Mouse (Mus musculus) heart, embryonic 16.5 days (tissue): ENCODE results near the gene Scamp1. TPM values are rescaled to one million over a fixed set of nuclear protein-coding genes. Genes with fewer than 3 reads are reported as not detected.

ENCODE experiments used
- ATAC-seq: fragments of 200-750 bp; cut with Nextera tagmentation; replicated peaks from 2 replicates; pipeline ENCODE4 v1.8.0; 2017; ENCODE audit warnings: moderate number of reproducible peaks; ENCODE audit not compliant: insufficient read depth, low FRiP score; ENCODE audit errors: extremely low read depth
- H3K27ac ChIP-seq: fragments of 300-500 bp; sonication (generic); 2 replicates; pipeline ENCODE4 v1.5.1; 2014; ENCODE audit warnings: mild to moderate bottlenecking, low read length, control low read depth, moderate library complexity
- H3K27me3 ChIP-seq: fragments of 300-500 bp; sonication (generic); 2 replicates; pipeline ENCODE4 v1.6.1; 2014; ENCODE audit warnings: low read length, mixed read lengths; ENCODE audit not compliant: control insufficient read depth, insufficient read depth
- H3K36me3 ChIP-seq: fragments of 300-500 bp; sonication (generic); 2 replicates; pipeline ENCODE4 v1.6.1; 2014; ENCODE audit not compliant: control insufficient read depth, insufficient read depth
- H3K4me1 ChIP-seq: fragments of 300-500 bp; sonication (generic); 2 replicates; pipeline ENCODE4 v1.6.1; 2014; ENCODE audit warnings: low read length, mixed read lengths; ENCODE audit not compliant: control insufficient read depth, insufficient read depth
- H3K4me2 ChIP-seq: fragments of 300-500 bp; sonication (generic); 2 replicates; pipeline ENCODE4 v1.6.1; 2014; ENCODE audit warnings: low read depth, mild to moderate bottlenecking, control low read depth, low read length
- H3K4me3 ChIP-seq: fragments of 300-500 bp; sonication (generic); 2 replicates; pipeline ENCODE4 v1.5.1; 2014; ENCODE audit warnings: mild to moderate bottlenecking, control low read depth, low read length
- H3K9ac ChIP-seq: fragments of 300-500 bp; sonication (generic); 2 replicates; pipeline ENCODE4 v1.6.1; 2014; ENCODE audit warnings: low read length, control low read depth
- H3K9me3 ChIP-seq: fragments of 300-500 bp; sonication (generic); replicated peaks from 2 replicates; pipeline ENCODE4 v1.6.1; 2016; ENCODE audit warnings: low read length; ENCODE audit not compliant: control insufficient read depth
- WGBS: fragments of 180-500 bp; shearing (Covaris S2); extraction: QIAGEN DNeasy Blood & Tissue Kit; methylation state at CpG from one replicate; pipeline ENCODE4 v1.1.7; 2014; 5-methylcytosine and 5-hydroxymethylcytosine counted together
- polyA plus RNA-seq: library from polyadenylated mRNA; unstranded; fragments of >200 nt; fragmentation: Nextera tagmentation; extraction: Ambion mirVana; gene quantifications from 2 replicates; pipeline ENCODE4 v1.2.1, GENCODE M21; 2015

Scamp1 gene
- polyA plus RNA-seq, 1 experiment from 2014 or later, result 25.9 TPM

GRCm38 (mm10) chr13:94180477-94181420 lies 104.9 kb downstream of the Scamp1 start:
- no peak overlapping the region for H3K4me3 ChIP-seq
- no peaks in the 10 kb centered on the region for H3K36me3 ChIP-seq
- H3K9me3 ChIP-seq, result no peaks in the 10 kb centered on the region
- whole genome bisulfite sequencing, result 81% methylated on average over 5 of the region's 5 CpGs
- peaks cover 15% of the 10 kb centered on the region for H3K4me1 ChIP-seq
- no peak overlapping the region for H3K4me2 ChIP-seq
- no peak overlapping the region for H3K9ac ChIP-seq
- H3K27me3 ChIP-seq, result no peaks in the 10 kb centered on the region
- ATAC-seq, result no peak
- no peak overlapping the region for H3K27ac ChIP-seq

DNA sequence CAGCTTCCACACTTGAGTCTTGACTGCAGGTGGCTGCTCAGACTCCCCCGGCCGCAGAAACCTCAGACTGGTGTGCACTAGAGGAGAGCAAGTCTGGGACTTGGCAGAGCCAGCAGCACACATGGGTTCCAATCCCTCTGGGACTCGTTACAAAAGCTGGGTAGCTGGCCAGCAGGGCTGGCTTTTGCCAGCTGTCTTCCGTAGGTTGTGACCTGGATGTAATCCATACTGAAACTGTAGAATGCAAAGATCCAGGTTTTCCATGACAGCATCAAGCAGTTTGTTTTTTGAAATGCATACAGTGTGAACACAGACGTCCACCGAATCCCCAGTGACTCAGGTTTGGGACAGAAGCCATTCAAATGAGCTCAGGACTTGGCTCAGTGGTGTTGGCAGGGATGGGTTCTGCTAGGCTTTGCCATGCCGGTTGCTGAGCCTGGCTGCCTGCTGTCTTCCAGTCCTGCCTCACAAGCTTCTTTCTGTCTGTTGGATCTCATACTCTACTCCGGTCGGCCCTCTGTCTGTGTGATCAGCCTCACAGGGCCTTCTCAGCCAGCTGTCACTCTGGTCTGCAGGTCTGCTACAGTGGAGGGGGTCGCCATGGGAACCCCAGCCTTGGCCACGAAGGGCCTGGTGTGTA lies 107.1 kb downstream of the Scamp1 start:
- Histone ChIP-seq H3K27ac (peak overlapping the region; percentile 66), H3K9ac (no peak overlapping the region), H3K4me3 (no peak overlapping the region), H3K9me3 (no peaks in the 10 kb centered on the region), H3K4me1 (peaks cover 18% of the 10 kb centered on the region), H3K27me3 (no peaks in the 10 kb centered on the region), H3K4me2 (no peak overlapping the region), H3K36me3 (no peaks in the 10 kb centered on the region)
- 57% methylated on average over 11 of the region's 11 CpGs for WGBS
- ATAC-seq, result no peak; the same call in 1 of the 2 replicates

DNA sequence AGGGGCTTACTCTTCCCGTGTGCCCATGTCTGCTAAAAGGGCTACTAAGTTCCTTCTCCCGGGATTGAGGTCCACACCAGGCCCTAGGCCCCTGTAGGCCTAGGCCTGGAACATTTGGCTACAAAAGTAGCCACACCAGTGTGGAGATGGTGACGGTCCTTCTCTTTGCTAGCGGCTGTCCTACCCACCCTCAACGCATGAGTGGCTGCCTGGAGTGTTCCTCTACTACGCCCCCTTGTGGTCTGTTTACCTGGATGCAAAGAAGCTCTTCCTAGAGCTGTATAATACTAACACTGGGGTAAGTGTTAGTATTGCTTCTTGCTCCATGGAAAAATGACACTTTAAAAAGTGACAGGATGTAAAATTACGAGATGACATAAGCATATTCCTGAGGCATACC lies 108.5 kb downstream of the Scamp1 start:
- peak overlapping the region; percentile 34; the same call in 1 of the 2 replicates for H3K4me2 ChIP-seq
- H3K27ac ChIP-seq, result no peak overlapping the region; the same call in 1 of the 2 replicates
- H3K9me3 ChIP-seq, result no peaks in the 10 kb centered on the region
- peak overlapping the region; percentile 26; the same call in 1 of the 2 replicates for H3K4me3 ChIP-seq
- no peak for ATAC-seq
- 48% methylated on average over 7 of the region's 7 CpGs for WGBS
- no peaks in the 10 kb centered on the region for H3K27me3 ChIP-seq
- H3K4me1 ChIP-seq, result peaks cover 31% of the 10 kb centered on the region
- H3K9ac ChIP-seq, result no peak overlapping the region; the same call in 1 of the 2 replicates
- no peaks in the 10 kb centered on the region for H3K36me3 ChIP-seq

- Histone ChIP-seq H3K4me3 (peak overlapping the region; percentile 64), H3K4me2 (peak overlapping the region; percentile 99), H3K27me3 (no peaks in the 10 kb centered on the region), H3K4me1 (peaks cover 36% of the 10 kb centered on the region), H3K27ac (peak overlapping the region; percentile 56), H3K9ac (peak overlapping the region; percentile 59; the same call in 1 of the 2 replicates), H3K36me3 (no peaks in the 10 kb centered on the region), H3K9me3 (no peaks in the 10 kb centered on the region)
- ATAC-seq, result peak; percentile 33
- 62% methylated on average over 6 of the region's 6 CpGs for WGBS
These were observed 110.1 kb downstream of the Scamp1 start for GRCm38 (mm10) chr13:94175379-94176050.

GRCm38 (mm10) chr13:94174577-94175279 lies 110.9 kb downstream of the Scamp1 start:
- Histone ChIP-seq H3K4me1 (peaks cover 36% of the 10 kb centered on the region), H3K4me2 (peak overlapping the region; percentile 99), H3K4me3 (peak overlapping the region; percentile 64), H3K9ac (peak overlapping the region; percentile 59), H3K27me3 (no peaks in the 10 kb centered on the region), H3K27ac (peak overlapping the region; percentile 56), H3K9me3 (no peaks in the 10 kb centered on the region), H3K36me3 (no peaks in the 10 kb centered on the region)
- WGBS, result 28% methylated on average over 16 of the region's 16 CpGs
- no peak for ATAC-seq

DNA sequence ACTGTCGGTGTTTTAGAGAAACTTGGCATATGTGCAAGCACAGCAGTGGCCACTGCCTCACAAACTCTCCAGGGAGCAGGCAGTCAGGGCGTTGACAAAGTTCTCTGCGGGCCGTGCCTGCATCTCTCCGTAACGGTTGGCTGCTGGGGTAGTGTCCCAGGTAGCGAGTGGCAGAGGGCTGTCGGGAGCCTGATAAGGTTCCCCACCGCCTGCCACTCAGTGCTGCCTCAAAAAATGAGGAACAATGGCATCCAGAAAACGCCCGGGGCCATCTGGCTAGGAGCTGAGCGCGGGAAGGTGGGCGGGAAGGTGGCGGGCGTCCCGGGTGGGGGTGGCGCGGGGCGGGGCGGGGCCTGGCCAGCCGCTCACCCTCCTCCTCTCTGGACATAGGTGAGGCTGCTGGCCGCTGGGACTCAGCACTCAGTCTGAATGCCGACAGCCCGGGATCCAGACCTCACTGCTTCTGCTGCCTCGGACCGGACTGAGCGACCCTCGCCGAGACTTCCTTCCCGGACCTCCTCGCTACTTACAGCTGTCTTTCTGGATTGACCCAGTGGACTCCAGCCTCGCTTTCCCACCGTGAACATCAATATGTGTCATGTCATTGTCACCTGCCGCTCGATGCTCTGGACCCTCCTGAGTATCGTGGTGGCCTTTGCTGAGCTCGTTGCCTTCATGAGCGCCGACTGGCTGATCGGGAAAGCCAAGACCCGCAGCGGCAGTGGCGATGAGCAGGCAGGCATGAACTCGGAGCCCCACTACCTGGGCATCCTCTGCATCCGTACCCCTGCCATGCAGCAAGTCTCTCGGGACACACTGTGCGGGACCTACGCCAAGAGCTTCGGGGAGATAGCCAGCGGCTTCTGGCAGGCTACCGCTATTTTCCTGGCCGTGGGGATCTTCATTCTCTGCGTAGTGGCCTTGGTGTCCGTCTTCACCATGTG lies 111.8 kb downstream of the Scamp1 start:
- peak overlapping the region; percentile 64 for H3K4me3 ChIP-seq
- H3K27me3 ChIP-seq, result no peaks in the 10 kb centered on the region
- H3K4me1 ChIP-seq, result peaks cover 40% of the 10 kb centered on the region
- peak overlapping the region; percentile 99 for H3K4me2 ChIP-seq
- H3K9me3 ChIP-seq, result no peaks in the 10 kb centered on the region
- peak overlapping the region; percentile 56 for H3K27ac ChIP-seq
- H3K9ac ChIP-seq, result peak overlapping the region; percentile 59
- 2% methylated on average over 51 of the region's 55 CpGs for WGBS
- H3K36me3 ChIP-seq, result no peaks in the 10 kb centered on the region
- peak; percentile 12; the same call in 1 of the 2 replicates for ATAC-seq

- no peaks in the 10 kb centered on the region for H3K27me3 ChIP-seq
- H3K4me3 ChIP-seq, result no peak overlapping the region
- no peaks in the 10 kb centered on the region for H3K9me3 ChIP-seq
- ATAC-seq, result no peak
- H3K4me1 ChIP-seq, result peaks cover 39% of the 10 kb centered on the region
- no peak overlapping the region; the same call in 1 of the 2 replicates for H3K4me2 ChIP-seq
- no peak overlapping the region for H3K9ac ChIP-seq
- WGBS, result 71% methylated on average over 15 of the region's 15 CpGs
- no peaks in the 10 kb centered on the region for H3K36me3 ChIP-seq
- 0 out of 2 replicates have a peak overlapping the region, but pooled peaks have one; percentile 13 for H3K27ac ChIP-seq
These were observed 112.9 kb downstream of the Scamp1 start for GRCm38 (mm10) chr13:94172533-94173310.
